Mouse (Mus musculus) heart, embryonic 11.5 days (tissue): ENCODE measurements around the gene Kcnh7. TPM values are rescaled to one million over a fixed set of nuclear protein-coding genes. Genes with fewer than 3 reads are reported as not detected.

ENCODE experiments used
- ATAC-seq: fragments of 200-750 bp; cut with Nextera tagmentation; replicated peaks from 2 replicates; pipeline ENCODE4 v1.8.0; 2017; ENCODE audit warnings: moderate library complexity; ENCODE audit not compliant: insufficient number of reproducible peaks, low FRiP score, low TSS enrichment
- H3K27ac ChIP-seq: fragments of 300-500 bp; sonication (generic); 2 replicates; pipeline ENCODE4 v1.5.1; 2014; ENCODE audit warnings: mild to moderate bottlenecking, low read depth, low read length
- H3K27me3 ChIP-seq: fragments of 300-500 bp; sonication (generic); 2 replicates; pipeline ENCODE4 v1.6.1; 2014; ENCODE audit warnings: mild to moderate bottlenecking, low read length, mixed read lengths; ENCODE audit not compliant: control insufficient read depth, insufficient read depth
- H3K36me3 ChIP-seq: fragments of 300-500 bp; sonication (generic); 2 replicates; pipeline ENCODE4 v1.6.1; 2014; ENCODE audit warnings: mild to moderate bottlenecking, low read length, moderate library complexity, mixed read lengths; ENCODE audit not compliant: control insufficient read depth, insufficient read depth
- H3K4me1 ChIP-seq: fragments of 300-500 bp; sonication (generic); 2 replicates; pipeline ENCODE4 v1.6.1; 2014; ENCODE audit warnings: low read length; ENCODE audit not compliant: control insufficient read depth, insufficient read depth
- H3K4me2 ChIP-seq: fragments of 300-500 bp; sonication (generic); 2 replicates; pipeline ENCODE4 v1.6.1; 2014; ENCODE audit warnings: mild to moderate bottlenecking, moderate library complexity
- H3K4me3 ChIP-seq: fragments of 300-500 bp; sonication (generic); 2 replicates; pipeline ENCODE4 v1.5.1; 2014; ENCODE audit warnings: low read depth, low read length
- H3K9ac ChIP-seq: fragments of 300-500 bp; sonication (generic); 2 replicates; pipeline ENCODE4 v1.6.1; 2014; ENCODE audit warnings: mild to moderate bottlenecking, low read depth, low read length, moderate library complexity
- H3K9me3 ChIP-seq: fragments of 300-500 bp; sonication (generic); replicated peaks from 2 replicates; pipeline ENCODE4 v1.6.1; 2016; ENCODE audit warnings: low read length; ENCODE audit not compliant: control insufficient read depth
- WGBS: fragments of 180-500 bp; shearing (Covaris S2); extraction: QIAGEN DNeasy Blood & Tissue Kit; methylation state at CpG from one replicate; pipeline ENCODE4 v1.1.7; 2014; ENCODE audit not compliant: insufficient replicate concordance; 5-methylcytosine and 5-hydroxymethylcytosine counted together
- polyA plus RNA-seq: library from polyadenylated mRNA; unstranded; fragments of >200 nt; fragmentation: Nextera tagmentation; extraction: Ambion mirVana; gene quantifications from 2 replicates; pipeline ENCODE4 v1.2.1, GENCODE M21; 2014

Gene Kcnh7
- polyA plus RNA-seq, 1 experiment from 2014 or later = 7.4 TPM

DNA sequence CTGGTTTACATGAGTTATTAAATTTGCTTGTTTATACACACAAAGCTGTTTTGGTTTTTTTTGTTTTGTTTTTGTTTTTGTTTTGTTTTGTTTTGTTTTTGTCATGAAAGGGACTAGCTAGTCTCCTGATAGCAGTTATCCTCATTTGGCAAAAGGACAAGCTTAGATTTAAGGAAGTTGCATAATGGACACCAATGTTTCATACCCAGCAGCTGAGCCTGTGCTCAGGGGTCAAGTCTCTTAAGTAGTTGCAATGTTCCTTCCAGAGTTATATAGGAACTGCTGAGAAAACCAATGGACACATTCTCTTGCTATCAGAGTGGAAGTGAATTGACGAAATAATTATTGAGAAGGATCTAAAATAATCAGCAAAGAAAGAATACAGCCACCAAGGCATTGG is 528.0 kb downstream of the Kcnh7 start:
- no peak overlapping the region for H3K27ac ChIP-seq
- no peak overlapping the region for H3K4me3 ChIP-seq
- H3K27me3 ChIP-seq = no peaks in the 10 kb centered on the region
- H3K36me3 ChIP-seq = no peaks in the 10 kb centered on the region
- H3K4me1 ChIP-seq = no peaks in the 10 kb centered on the region
- no peak overlapping the region for H3K9ac ChIP-seq
- no peak for ATAC-seq
- WGBS = 65% methylated on average over 1 of the region's 1 CpGs
- no peaks in the 10 kb centered on the region for H3K9me3 ChIP-seq
- no peak overlapping the region for H3K4me2 ChIP-seq

- H3K4me3 ChIP-seq = no peak overlapping the region
- no peak overlapping the region for H3K4me2 ChIP-seq
- no peaks in the 10 kb centered on the region for H3K27me3 ChIP-seq
- H3K27ac ChIP-seq = no peak overlapping the region
- H3K4me1 ChIP-seq = no peaks in the 10 kb centered on the region
- H3K9ac ChIP-seq = no peak overlapping the region
- H3K36me3 ChIP-seq = no peaks in the 10 kb centered on the region
- no peaks in the 10 kb centered on the region for H3K9me3 ChIP-seq
- 38% methylated on average over 7 of the region's 7 CpGs for WGBS
- ATAC-seq = no peak
Observed at GRCm38 (mm10) chr2:62654519-62655338, 529.4 kb downstream of the Kcnh7 start.

- Histone ChIP-seq H3K9me3 (no peaks in the 10 kb centered on the region), H3K4me3 (no peak overlapping the region), H3K4me2 (no peak overlapping the region), H3K4me1 (no peaks in the 10 kb centered on the region), H3K9ac (no peak overlapping the region), H3K27ac (no peak overlapping the region), H3K27me3 (no peaks in the 10 kb centered on the region), H3K36me3 (no peaks in the 10 kb centered on the region)
- WGBS = 75% methylated on average over 4 of the region's 4 CpGs
- no peak for ATAC-seq
Observed at GRCm38 (mm10) chr2:62652466-62652865, 531.6 kb downstream of the Kcnh7 start.

DNA sequence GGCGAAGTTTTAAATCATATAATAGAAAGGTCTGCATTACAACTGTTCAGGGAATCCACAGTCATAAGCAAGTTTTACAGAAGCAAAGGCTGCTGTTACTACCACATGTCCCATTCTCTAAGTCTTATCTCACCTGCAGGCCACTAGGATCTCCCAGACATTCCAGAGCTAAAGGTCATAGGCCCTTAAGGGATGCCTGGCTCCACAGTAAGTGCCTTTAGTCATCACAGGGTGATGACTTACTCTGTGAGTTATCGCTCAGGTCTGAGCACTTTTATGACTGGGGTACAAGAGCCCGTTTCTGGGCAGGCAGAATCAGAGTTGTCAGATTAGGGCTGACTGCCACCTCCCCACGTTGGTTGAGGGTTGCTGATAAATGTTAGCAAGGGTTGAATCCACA is 532.2 kb downstream of the Kcnh7 start:
- no peak overlapping the region for H3K27ac ChIP-seq
- H3K9me3 ChIP-seq = no peaks in the 10 kb centered on the region
- H3K4me2 ChIP-seq = no peak overlapping the region
- no peak overlapping the region for H3K4me3 ChIP-seq
- H3K9ac ChIP-seq = no peak overlapping the region
- no peaks in the 10 kb centered on the region for H3K4me1 ChIP-seq
- H3K27me3 ChIP-seq = no peaks in the 10 kb centered on the region
- no peaks in the 10 kb centered on the region for H3K36me3 ChIP-seq
- ATAC-seq = no peak
- WGBS = 49% methylated on average over 4 of the region's 4 CpGs

GRCm38 (mm10) chr2:62646671-62647289 is 537.3 kb downstream of the Kcnh7 start:
- peak overlapping the region; percentile 62 for H3K4me3 ChIP-seq

GRCm38 (mm10) chr2:62646014-62646645 is 538.0 kb downstream of the Kcnh7 start, which contains the start of gene Ifih1:
Ifih1 (minus strand) TSS chr2:62646255.
- 0 out of 2 replicates have a peak, but pooled peaks cover 2% of the 10 kb centered on the region for H3K27me3 ChIP-seq
- peak within 1 kb of the TSS; percentile 73 for H3K4me2 ChIP-seq
- peak; percentile 87 for ATAC-seq
- peaks cover 3% of the 10 kb centered on the region; the same call in 1 of the 2 replicates for H3K4me1 ChIP-seq
- no peaks in the 10 kb centered on the region for H3K9me3 ChIP-seq
- WGBS = under 1% methylated on average over 30 of the region's 30 CpGs
- peak within 1 kb of the TSS; percentile 35; the same call in 1 of the 2 replicates for H3K27ac ChIP-seq
- H3K4me3 ChIP-seq = peak within 1 kb of the TSS; percentile 62
- H3K9ac ChIP-seq = peak within 1 kb of the TSS; percentile 77
- no peaks in the 10 kb centered on the region for H3K36me3 ChIP-seq

More at GRCm38 (mm10) chr2:62646671-62647289, 537.3 kb downstream of the Kcnh7 start:
- Histone ChIP-seq H3K9ac (peak overlapping the region; percentile 77; the same call in 1 of the 2 replicates), H3K36me3 (no peaks in the 10 kb centered on the region), H3K4me2 (peak overlapping the region; percentile 73), H3K27me3 (0 out of 2 replicates have a peak, but pooled peaks cover 2% of the 10 kb centered on the region), H3K4me1 (peaks cover 3% of the 10 kb centered on the region; the same call in 1 of the 2 replicates), H3K27ac (no peak overlapping the region), H3K9me3 (no peaks in the 10 kb centered on the region)
- ATAC-seq = no peak
- WGBS = 24% methylated on average over 6 of the region's 6 CpGs

GRCm38 (mm10) chr2:62645475-62645874 is 538.6 kb downstream of the Kcnh7 start:
- peak overlapping the region; percentile 77 for H3K9ac ChIP-seq
- H3K27ac ChIP-seq = no peak overlapping the region
- WGBS = 37% methylated on average over 12 of the region's 12 CpGs
- H3K4me3 ChIP-seq = peak overlapping the region; percentile 62
- H3K4me2 ChIP-seq = peak overlapping the region; percentile 73
- no peaks in the 10 kb centered on the region for H3K9me3 ChIP-seq
- 0 out of 2 replicates have a peak, but pooled peaks cover 2% of the 10 kb centered on the region for H3K27me3 ChIP-seq
- 0 out of 2 replicates have a peak, but pooled peaks have one; percentile 59 for ATAC-seq
- H3K36me3 ChIP-seq = no peaks in the 10 kb centered on the region
- peaks cover 3% of the 10 kb centered on the region; the same call in 1 of the 2 replicates for H3K4me1 ChIP-seq

GRCm38 (mm10) chr2:62644891-62645290 is 539.2 kb downstream of the Kcnh7 start:
- Histone ChIP-seq H3K4me2 (no peak overlapping the region), H3K9me3 (no peaks in the 10 kb centered on the region), H3K4me3 (no peak overlapping the region), H3K27me3 (0 out of 2 replicates have a peak, but pooled peaks cover 2% of the 10 kb centered on the region), H3K4me1 (peaks cover 3% of the 10 kb centered on the region; the same call in 1 of the 2 replicates), H3K9ac (no peak overlapping the region), H3K36me3 (no peaks in the 10 kb centered on the region), H3K27ac (no peak overlapping the region)
- ATAC-seq = no peak
- WGBS = 88% methylated on average over 5 of the region's 5 CpGs
